Mouse (Mus musculus): ENCODE results near the gene Pank4.

DNA sequence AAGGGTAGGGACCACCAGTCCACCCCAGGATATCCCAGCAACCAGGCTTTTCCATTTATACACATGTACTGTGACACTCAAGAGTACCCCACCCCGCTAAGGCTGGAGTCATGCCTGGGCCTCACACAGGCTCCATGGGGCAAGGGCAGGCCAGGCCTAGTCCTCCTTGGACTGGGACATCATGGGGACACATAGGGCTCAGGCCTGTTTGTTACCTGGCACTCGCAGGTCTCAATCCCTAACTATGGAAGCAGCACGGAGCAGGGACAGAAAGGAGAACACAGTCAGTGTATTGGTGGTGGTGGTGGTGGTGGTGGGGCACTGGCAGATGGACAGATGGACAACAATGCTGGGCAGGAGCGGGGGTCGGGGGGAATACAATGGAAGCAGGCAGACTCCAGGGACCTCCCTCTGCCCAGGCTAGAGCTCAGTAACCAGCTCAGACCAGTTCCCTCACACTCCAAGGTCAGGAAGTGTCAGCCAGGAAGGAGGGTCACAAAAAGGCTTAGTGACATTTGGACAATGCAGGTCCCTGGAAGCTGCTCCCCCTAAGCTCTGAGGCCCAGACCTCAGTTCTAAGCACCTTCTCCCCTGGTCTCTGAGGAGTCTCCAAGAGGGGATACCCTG, 21.3 kb downstream of the Pank4 start:
- TF ChIP-seq ZC3H11A (IDR thresholded peaks at IDR 0.05; ENCODE audit: borderline replicate concordance, low read depth, low read length) (no peak), CHD2 (IDR thresholded peaks at IDR 0.05; ENCODE audit: low read depth, low read length) (no peak), HCFC1 (IDR thresholded peaks at IDR 0.05; ENCODE audit: borderline replicate concordance, insufficient read depth, low read length) (no peak)
